Mouse (Mus musculus) E14TG2a.4 (cell line): ENCODE data around the gene Katnal1.

Source experiments
- CTCF ChIP-seq: conservative IDR thresholded peaks from 2 replicates; pipeline ENCODE4 v1.5.1; 2014; ENCODE audit warnings: low read length
- NANOG ChIP-seq: IDR thresholded peaks from 2 replicates; pipeline ENCODE4 v1.6.1; 2014; ENCODE audit warnings: borderline replicate concordance, low read length, mixed read lengths
- POU5F1 ChIP-seq: IDR thresholded peaks from 2 replicates; pipeline ENCODE4 v1.6.1; 2014; ENCODE audit warnings: low read length, borderline replicate concordance

DNA sequence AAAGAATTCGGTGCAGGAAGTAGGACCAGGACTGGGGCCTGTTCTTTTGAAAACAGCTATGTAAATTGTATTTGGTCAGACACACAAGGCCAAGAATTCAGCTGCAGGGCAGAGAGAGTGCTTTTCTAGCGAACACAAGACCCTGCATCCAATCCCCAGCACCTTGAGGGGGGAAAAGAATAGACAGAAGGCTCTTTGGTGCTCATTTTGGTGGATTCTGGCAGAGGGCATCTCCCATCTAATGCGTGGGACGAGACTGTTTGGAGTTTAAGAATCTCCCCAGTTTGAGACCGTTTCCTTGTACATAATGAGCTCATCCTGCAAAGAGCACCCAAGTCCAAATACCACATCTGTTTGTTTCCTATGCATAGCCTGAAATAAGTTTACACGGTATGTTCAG, 37.3 kb upstream of the Katnal1 start:
- TF ChIP-seq CTCF (no peak), POU5F1 (no peak), NANOG (no peak)
